Mouse (Mus musculus) heart, adult 9 months (tissue): Measurements from ENCODE around the gene Banf2.

Experiments used
- DNase-seq, 2 experiments: peaks; one replicate each; pipeline ENCODE4 v3.0.0; 2022; ENCODE audit warnings: low spot score in 2 of 2

The Banf2 gene

GRCm38 (mm10) chr2:144025361-144025760 is 7.5 kb upstream of the Banf2 start:
- no peak for DNase-seq

- DNase-seq, result no peak
Observed at GRCm38 (mm10) chr2:144026456-144026855, 6.4 kb upstream of the Banf2 start.

GRCm38 (mm10) chr2:144030791-144031190 is 2.1 kb upstream of the Banf2 start:
- DNase-seq, result no peak

GRCm38 (mm10) chr2:144044726-144045125 is 11.9 kb downstream of the Banf2 start:
- peak; percentile 34 to 63 for DNase-seq

GRCm38 (mm10) chr2:144045756-144046560 is 13.1 kb downstream of the Banf2 start:
- no peak for DNase-seq

- peak in 1 of 2 experiments; percentile 19 for DNase-seq
Observed at GRCm38 (mm10) chr2:144046916-144047315, 14.1 kb downstream of the Banf2 start.

- DNase-seq, result no peak
Observed at GRCm38 (mm10) chr2:144050146-144050680, 17.4 kb downstream of the Banf2 start.

GRCm38 (mm10) chr2:144050861-144051260 is 18.0 kb downstream of the Banf2 start:
- DNase-seq, result no peak

- DNase-seq, result peak; percentile 54 to 58
Observed at GRCm38 (mm10) chr2:144052410-144053065, 19.7 kb downstream of the Banf2 start.

- no peak for DNase-seq
Observed at GRCm38 (mm10) chr2:144057735-144058134, 24.9 kb downstream of the Banf2 start.

- DNase-seq, result no peak
Observed at GRCm38 (mm10) chr2:144061701-144062100, 28.8 kb downstream of the Banf2 start.

- DNase-seq, result no peak
Observed at GRCm38 (mm10) chr2:144065499-144065898, 32.6 kb downstream of the Banf2 start.

- DNase-seq, result no peak
Observed at GRCm38 (mm10) chr2:144069663-144070062, 36.8 kb downstream of the Banf2 start.

- no peak for DNase-seq
Observed at GRCm38 (mm10) chr2:144070479-144070878, 37.6 kb downstream of the Banf2 start.

GRCm38 (mm10) chr2:144072642-144073041 is 39.8 kb downstream of the Banf2 start:
- no peak for DNase-seq

- no peak for DNase-seq
Observed at GRCm38 (mm10) chr2:144074059-144074458, 41.2 kb downstream of the Banf2 start.

GRCm38 (mm10) chr2:144076625-144077024 is 43.8 kb downstream of the Banf2 start:
- DNase-seq, result no peak

GRCm38 (mm10) chr2:144078897-144079296 is 46.0 kb downstream of the Banf2 start:
- DNase-seq, result no peak

GRCm38 (mm10) chr2:144086183-144086847 is 53.5 kb downstream of the Banf2 start:
- DNase-seq, result peak; percentile 75 to 81

- DNase-seq, result no peak
Observed at GRCm38 (mm10) chr2:144087899-144088584, 55.2 kb downstream of the Banf2 start.

GRCm38 (mm10) chr2:144092767-144093166 is 59.9 kb downstream of the Banf2 start:
- DNase-seq, result no peak

- DNase-seq, result no peak
Observed at GRCm38 (mm10) chr2:144094721-144095120, 61.9 kb downstream of the Banf2 start.
